Mouse (Mus musculus) mouse trophoblast stem cell (cell line): ENCODE measurements at regions not wholly inside any gene's neighbourhood (a gene's known extent, or its start where the extent isn't known, plus 50 kb on each side); places are given as distances from the start of the nearest gene placed in this dataset.

Experiments
- in situ Hi-C, 2 experiments: fragments of 300-500 bp; cut with MseI, MboI; formaldehyde crosslinking; loops; 2 replicates in 1 of 2; 3 replicates in 1 of 2; pipeline ENCODE4 v1.15.1; 2025

GRCm38 (mm10) chr7:73317574-73317973 is 57.7 kb upstream of the Rgma start:
- in situ Hi-C loops, result no loop called here

GRCm38 (mm10) chr7:73319004-73319403 is 56.3 kb upstream of the Rgma start:
- in situ Hi-C loops, result no loop called here

GRCm38 (mm10) chr7:73319994-73320393 is 55.3 kb upstream of the Rgma start:
- in situ Hi-C loops, result no loop called here

GRCm38 (mm10) chr7:73322466-73323151 is 52.7 kb upstream of the Rgma start:
- in situ Hi-C loops, result no loop called here

- in situ Hi-C loops, result no loop called here
These were observed 51.8 kb upstream of the Rgma start for GRCm38 (mm10) chr7:73323556-73323955.

GRCm38 (mm10) chr7:73325503-73325902 is 49.8 kb upstream of the Rgma start:
- in situ Hi-C loops, result no loop called here
